Mouse (Mus musculus) heart, embryonic 15.5 days (tissue): ENCODE results near the gene Ncf1. TPM values are rescaled to one million over a fixed set of nuclear protein-coding genes. Genes with fewer than 3 reads are reported as not detected.

Experiments used
- ATAC-seq: fragments of 200-750 bp; cut with Nextera tagmentation; replicated peaks from 2 replicates; pipeline ENCODE4 v1.8.0; 2017; ENCODE audit warnings: low read depth, moderate TSS enrichment; ENCODE audit not compliant: insufficient number of reproducible peaks, insufficient read depth, low FRiP score
- H3K27ac ChIP-seq: fragments of 300-500 bp; sonication (generic); 2 replicates; pipeline ENCODE4 v1.5.1; 2015; ENCODE audit warnings: mild to moderate bottlenecking, inconsistent platforms
- H3K27me3 ChIP-seq: fragments of 300-500 bp; sonication (generic); 2 replicates; pipeline ENCODE4 v1.6.1; 2015; ENCODE audit warnings: inconsistent platforms
- H3K36me3 ChIP-seq: fragments of 300-500 bp; sonication (generic); 2 replicates; pipeline ENCODE4 v1.6.1; 2015; ENCODE audit warnings: mild to moderate bottlenecking, inconsistent platforms
- H3K4me1 ChIP-seq: fragments of 300-500 bp; sonication (generic); replicated peaks from 2 replicates; pipeline ENCODE4 v1.6.1; 2015; ENCODE audit warnings: inconsistent platforms
- H3K4me2 ChIP-seq: fragments of 300-500 bp; sonication (generic); 2 replicates; pipeline ENCODE4 v1.6.1; 2015; ENCODE audit warnings: inconsistent platforms, mild to moderate bottlenecking, moderate library complexity
- H3K4me3 ChIP-seq: fragments of 300-500 bp; sonication (generic); 2 replicates; pipeline ENCODE4 v1.5.1; 2015; ENCODE audit warnings: mild to moderate bottlenecking, inconsistent platforms
- H3K9ac ChIP-seq: fragments of 300-500 bp; sonication (generic); 2 replicates; pipeline ENCODE4 v1.6.1; 2015; ENCODE audit warnings: mild to moderate bottlenecking, inconsistent platforms
- H3K9me3 ChIP-seq: fragments of 300-500 bp; sonication (generic); replicated peaks from 2 replicates; pipeline ENCODE4 v1.6.1; 2016; ENCODE audit warnings: inconsistent platforms
- WGBS: fragments of 180-500 bp; shearing (Covaris S2); methylation state at CpG from one replicate; pipeline ENCODE4 v1.1.7; 2015; ENCODE audit warnings: mixed read lengths; 5-methylcytosine and 5-hydroxymethylcytosine counted together
- polyA plus RNA-seq: library from polyadenylated mRNA; unstranded; fragments of >200 nt; fragmentation: Nextera tagmentation; extraction: Ambion mirVana; gene quantifications from 2 replicates; pipeline ENCODE4 v1.2.1, GENCODE M21; 2015

Ncf1 gene
- polyA plus RNA-seq, 1 experiment from 2014 or later, result 3.1 TPM

DNA sequence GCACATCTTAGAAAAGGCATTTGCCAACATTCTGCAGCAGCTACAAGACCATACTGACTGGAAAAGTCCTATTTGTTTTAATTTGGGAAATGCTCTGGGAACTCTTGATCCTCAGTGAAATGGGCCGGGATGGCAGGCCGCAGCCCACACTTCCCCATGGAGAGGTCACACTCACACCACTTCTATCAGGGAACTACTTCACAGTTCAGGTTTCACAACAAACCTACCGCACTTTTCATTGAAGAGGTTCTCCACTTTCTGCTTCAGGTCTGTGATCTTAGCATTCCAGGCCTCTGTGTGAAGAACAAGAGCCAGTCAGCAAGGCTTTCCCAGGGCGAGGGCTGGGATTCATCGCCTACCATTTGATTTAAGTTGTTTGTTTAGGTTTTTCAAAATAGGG is 15.5 kb upstream of the Ncf1 start:
- Histone ChIP-seq H3K36me3 (peaks cover 100% of the 10 kb centered on the region), H3K27me3 (no peaks in the 10 kb centered on the region), H3K4me1 (no peaks in the 10 kb centered on the region), H3K4me2 (no peak overlapping the region), H3K9ac (no peak overlapping the region), H3K27ac (no peak overlapping the region), H3K9me3 (no peaks in the 10 kb centered on the region), H3K4me3 (no peak overlapping the region)
- 92% methylated on average over 5 of the region's 5 CpGs for WGBS
- ATAC-seq, result no peak

DNA sequence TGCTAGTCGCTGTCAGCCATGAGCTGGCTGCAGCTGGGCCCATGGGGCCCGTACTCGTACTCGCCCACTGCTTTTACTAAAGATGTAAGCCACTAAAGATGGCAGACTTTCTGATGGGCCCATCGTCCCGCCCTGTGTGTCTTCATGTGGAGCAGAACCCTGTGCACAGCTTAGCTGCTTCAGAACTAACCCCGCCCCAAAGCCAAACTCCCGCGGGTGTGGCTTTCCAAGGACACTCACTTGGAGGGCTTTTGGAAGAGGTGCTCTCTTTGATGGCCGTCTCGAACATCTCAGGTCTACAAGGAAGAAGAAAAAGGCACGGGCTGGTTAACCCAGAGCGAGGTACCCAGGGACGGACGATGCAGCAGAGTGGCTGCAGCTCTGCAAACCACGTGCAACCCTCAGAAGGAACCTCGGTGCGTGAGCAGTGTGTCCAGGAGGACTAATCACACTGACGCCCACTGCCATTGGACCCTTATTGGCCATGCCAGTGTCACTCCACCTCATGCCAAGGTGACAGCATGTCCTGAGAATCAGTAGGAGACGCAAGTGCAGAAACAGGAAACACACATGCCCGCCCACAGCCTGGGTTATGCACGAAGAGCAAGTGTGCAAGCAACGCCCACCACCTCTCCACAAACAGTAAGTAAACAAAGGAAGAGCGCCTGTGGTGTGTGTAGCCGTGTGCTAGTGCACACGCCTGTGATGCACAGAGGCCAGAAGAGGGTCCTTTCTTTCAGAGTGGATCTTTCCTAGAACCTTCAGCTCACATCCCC is 14.4 kb upstream of the Ncf1 start:
- Histone ChIP-seq H3K27ac (no peak overlapping the region), H3K27me3 (no peaks in the 10 kb centered on the region), H3K36me3 (peaks cover 100% of the 10 kb centered on the region), H3K4me3 (no peak overlapping the region), H3K4me2 (no peak overlapping the region), H3K9me3 (no peaks in the 10 kb centered on the region), H3K4me1 (no peaks in the 10 kb centered on the region), H3K9ac (no peak overlapping the region)
- 88% methylated on average over 26 of the region's 26 CpGs for WGBS
- ATAC-seq, result 0 out of 2 replicates have a peak, but pooled peaks have one; percentile 16

DNA sequence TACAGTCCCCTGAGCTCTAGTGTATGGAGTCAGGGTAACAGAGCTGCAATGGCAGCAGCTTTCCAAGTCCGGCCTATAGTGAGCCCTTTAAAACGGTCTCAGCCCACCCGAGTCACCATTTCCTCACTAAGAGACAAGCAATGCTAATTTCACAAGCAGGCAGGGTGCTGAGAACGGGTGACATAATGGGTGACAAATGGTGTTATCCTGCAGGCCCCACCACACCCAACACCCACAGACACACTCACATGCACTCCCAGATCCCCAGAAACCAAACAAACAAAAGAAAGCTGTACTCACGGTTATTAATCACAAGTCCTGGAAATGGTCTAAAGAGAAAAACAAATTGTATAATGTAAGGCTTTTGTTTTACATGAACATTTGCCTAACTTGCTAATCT is 12.4 kb upstream of the Ncf1 start:
- Histone ChIP-seq H3K27ac (no peak overlapping the region), H3K36me3 (peaks cover 100% of the 10 kb centered on the region), H3K4me2 (no peak overlapping the region), H3K9me3 (no peaks in the 10 kb centered on the region), H3K9ac (no peak overlapping the region), H3K27me3 (no peaks in the 10 kb centered on the region), H3K4me1 (no peaks in the 10 kb centered on the region), H3K4me3 (no peak overlapping the region)
- no peak for ATAC-seq
- WGBS, result 77% methylated on average over 5 of the region's 5 CpGs

DNA sequence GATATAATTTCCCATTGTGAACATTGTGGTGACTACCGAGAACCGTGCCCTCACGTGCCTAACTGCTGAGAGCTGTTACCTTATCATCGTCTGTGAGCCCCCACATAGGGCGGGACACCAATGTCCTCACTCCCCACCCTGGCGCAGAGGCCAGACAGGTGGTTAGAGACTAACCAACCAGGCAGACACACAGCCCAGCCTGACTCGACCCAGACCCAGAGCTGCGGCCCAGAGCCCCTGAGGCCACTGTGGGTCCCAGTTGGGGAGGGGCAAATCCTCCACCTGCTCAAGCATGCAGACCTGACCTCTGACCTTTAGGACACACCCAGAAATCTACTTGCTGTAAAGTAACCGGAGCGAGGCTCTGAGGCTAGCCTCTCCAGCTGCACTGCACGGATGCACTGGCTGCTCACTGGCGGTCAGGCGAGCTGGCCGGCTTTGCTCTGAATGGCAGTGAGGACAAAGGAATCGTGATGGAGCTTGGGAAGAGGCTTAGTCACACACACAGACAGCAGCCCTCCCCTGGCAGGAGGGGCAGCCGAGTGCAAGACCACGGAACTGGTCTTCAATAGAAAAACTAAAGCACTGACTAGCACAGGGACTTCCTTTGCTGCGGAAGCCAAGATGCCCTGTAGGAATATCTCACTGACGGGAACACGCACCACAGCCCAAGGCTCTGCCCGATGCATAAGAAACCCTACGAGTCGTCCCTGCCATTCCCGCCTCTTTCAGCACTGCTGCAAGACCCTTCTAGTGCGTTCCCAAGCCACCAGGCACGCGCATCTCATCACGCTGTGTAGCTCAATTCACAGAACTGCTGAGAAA is 8.7 kb upstream of the Ncf1 start:
- no peaks in the 10 kb centered on the region for H3K27me3 ChIP-seq
- no peak overlapping the region for H3K4me3 ChIP-seq
- H3K4me2 ChIP-seq, result no peak overlapping the region
- H3K4me1 ChIP-seq, result peaks cover 32% of the 10 kb centered on the region
- H3K9ac ChIP-seq, result no peak overlapping the region
- H3K36me3 ChIP-seq, result peaks cover 75% of the 10 kb centered on the region
- H3K27ac ChIP-seq, result no peak overlapping the region
- 90% methylated on average over 28 of the region's 28 CpGs for WGBS
- H3K9me3 ChIP-seq, result no peaks in the 10 kb centered on the region
- no peak for ATAC-seq

DNA sequence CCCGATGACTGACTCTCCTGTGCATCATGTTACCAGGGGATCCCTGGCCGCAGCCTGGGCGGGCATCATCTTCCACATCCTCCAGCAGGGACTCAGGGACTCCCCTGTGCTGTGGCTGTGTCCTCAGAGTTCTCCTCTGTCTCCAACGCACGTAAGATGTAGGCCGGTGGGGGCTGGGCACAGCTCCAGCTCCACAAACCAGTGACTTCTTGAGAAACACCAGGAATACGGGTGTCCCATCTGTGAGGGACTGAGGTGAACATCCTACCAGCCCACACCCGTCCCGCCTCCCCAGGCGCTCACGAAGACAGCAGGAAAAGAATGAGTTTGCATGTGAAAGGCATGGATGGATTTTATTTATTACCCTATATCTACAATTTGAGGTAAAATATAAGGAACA is 8.1 kb upstream of the Ncf1 start:
- no peak overlapping the region for H3K4me2 ChIP-seq
- ATAC-seq, result no peak
- H3K27ac ChIP-seq, result no peak overlapping the region
- WGBS, result 92% methylated on average over 11 of the region's 11 CpGs
- no peak overlapping the region for H3K9ac ChIP-seq
- H3K36me3 ChIP-seq, result peaks cover 69% of the 10 kb centered on the region
- H3K27me3 ChIP-seq, result no peaks in the 10 kb centered on the region
- no peak overlapping the region for H3K4me3 ChIP-seq
- H3K9me3 ChIP-seq, result no peaks in the 10 kb centered on the region
- peaks cover 38% of the 10 kb centered on the region for H3K4me1 ChIP-seq

DNA sequence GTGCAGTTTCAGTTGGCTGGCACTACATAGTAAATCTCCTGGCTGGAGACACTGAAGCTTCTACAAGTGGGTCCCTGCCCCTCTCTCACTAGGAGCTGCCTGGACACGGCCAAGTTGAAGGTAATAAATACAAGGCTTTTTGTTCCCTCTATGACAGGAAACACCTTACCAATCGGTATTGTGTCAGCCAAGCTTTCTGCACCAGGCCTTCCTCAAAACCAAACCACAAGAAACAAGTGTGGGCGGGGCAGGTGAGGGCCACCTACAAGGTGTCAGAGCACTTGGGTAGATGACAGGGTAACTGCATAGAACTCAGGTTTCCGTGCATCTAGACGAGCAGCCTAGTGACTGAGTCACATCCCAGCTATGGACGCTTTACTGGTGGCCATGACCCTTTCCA is 7.4 kb upstream of the Ncf1 start:
- H3K36me3 ChIP-seq, result peaks cover 62% of the 10 kb centered on the region
- 78% methylated on average over 6 of the region's 6 CpGs for WGBS

DNA sequence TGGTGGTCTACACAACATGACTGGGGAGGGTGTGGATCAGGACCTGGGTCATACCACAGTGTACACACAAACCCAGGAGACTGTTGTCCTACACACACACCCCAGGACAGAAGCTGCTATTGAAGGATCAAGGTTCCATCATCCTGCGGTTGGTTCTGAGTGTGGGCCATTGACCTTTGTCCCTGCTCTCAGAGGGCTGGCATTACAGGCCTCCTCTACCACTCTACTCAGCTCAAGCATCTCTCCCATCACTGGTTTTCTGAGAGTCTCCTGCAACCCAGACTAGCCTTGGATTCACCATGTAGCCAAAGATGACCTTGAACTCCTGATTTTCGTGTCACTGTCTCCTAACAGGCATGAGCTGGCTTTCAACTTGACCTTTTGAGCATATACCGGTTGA is 6.8 kb upstream of the Ncf1 start:
- Histone ChIP-seq H3K4me2 (no peak overlapping the region), H3K4me3 (no peak overlapping the region), H3K4me1 (peaks cover 47% of the 10 kb centered on the region), H3K36me3 (peaks cover 56% of the 10 kb centered on the region), H3K9ac (no peak overlapping the region), H3K27ac (peak overlapping the region; percentile 58; the same call in 1 of the 2 replicates), H3K9me3 (no peaks in the 10 kb centered on the region), H3K27me3 (no peaks in the 10 kb centered on the region)
- ATAC-seq, result no peak
- WGBS, result 76% methylated on average over 3 of the region's 3 CpGs

More for the DNA sequence above, 7.4 kb upstream of the Ncf1 start:
- H3K9ac ChIP-seq, result no peak overlapping the region
- no peak overlapping the region for H3K4me2 ChIP-seq
- no peak for ATAC-seq
- H3K4me1 ChIP-seq, result peaks cover 43% of the 10 kb centered on the region
- no peaks in the 10 kb centered on the region for H3K27me3 ChIP-seq
- H3K27ac ChIP-seq, result peak overlapping the region; percentile 3; the same call in 1 of the 2 replicates
- H3K4me3 ChIP-seq, result no peak overlapping the region
- H3K9me3 ChIP-seq, result no peaks in the 10 kb centered on the region

DNA sequence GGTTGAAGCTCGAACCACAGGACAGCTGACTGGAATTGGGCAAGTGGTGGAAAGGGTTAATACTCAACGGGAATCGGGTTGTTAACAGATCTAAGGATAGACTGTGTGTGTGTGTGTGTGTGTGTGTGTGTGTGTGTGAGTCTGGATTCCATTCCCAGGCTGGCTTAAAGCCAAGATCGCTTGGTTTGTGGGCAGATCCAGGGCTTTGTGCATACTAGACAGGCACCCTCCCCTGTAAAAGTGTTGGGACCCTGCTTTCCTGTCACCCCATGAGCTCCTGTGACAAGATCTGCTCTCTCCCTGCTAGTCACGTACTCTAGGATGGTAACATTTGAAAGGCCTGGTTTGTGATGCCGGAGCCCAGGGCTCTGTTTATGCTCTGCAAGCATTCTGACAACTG is 5.7 kb upstream of the Ncf1 start:
- 0 out of 2 replicates have a peak, but pooled peaks have one; percentile 8 for ATAC-seq
- 24% methylated on average over 6 of the region's 6 CpGs for WGBS

DNA sequence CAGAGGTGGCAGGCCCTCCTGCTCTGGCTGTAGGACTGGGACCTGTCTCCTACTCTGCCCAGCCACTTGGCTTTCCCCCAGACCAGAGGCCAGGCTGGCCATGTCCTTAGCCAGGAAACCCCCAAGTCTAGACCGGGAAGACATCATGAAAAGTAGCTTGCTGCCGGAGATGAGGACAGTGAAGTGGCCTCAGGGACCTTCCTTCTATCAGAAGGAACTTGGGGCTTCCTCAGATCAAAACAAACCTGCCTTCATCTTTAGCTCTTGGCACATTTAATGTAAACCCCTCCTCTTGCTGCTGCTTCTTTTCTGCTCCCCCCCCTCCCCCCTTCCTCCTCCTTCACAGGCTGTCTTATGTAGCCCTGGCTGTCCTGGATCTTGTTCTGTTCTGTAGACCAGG is 4.8 kb upstream of the Ncf1 start:
- peaks cover 36% of the 10 kb centered on the region for H3K36me3 ChIP-seq
- ATAC-seq, result no peak
- H3K27ac ChIP-seq, result peak overlapping the region; percentile 49
- H3K4me1 ChIP-seq, result peaks cover 47% of the 10 kb centered on the region
- no peak overlapping the region for H3K9ac ChIP-seq
- 39% methylated on average over 2 of the region's 2 CpGs for WGBS
- no peak overlapping the region for H3K4me3 ChIP-seq
- H3K4me2 ChIP-seq, result no peak overlapping the region
- H3K9me3 ChIP-seq, result no peaks in the 10 kb centered on the region
- H3K27me3 ChIP-seq, result no peaks in the 10 kb centered on the region

More for the DNA sequence above, 5.7 kb upstream of the Ncf1 start:
- H3K27me3 ChIP-seq, result no peaks in the 10 kb centered on the region
- H3K4me1 ChIP-seq, result peaks cover 47% of the 10 kb centered on the region
- no peaks in the 10 kb centered on the region for H3K9me3 ChIP-seq
- no peak overlapping the region for H3K9ac ChIP-seq
- no peak overlapping the region for H3K4me2 ChIP-seq
- H3K27ac ChIP-seq, result peak overlapping the region; percentile 58
- H3K4me3 ChIP-seq, result no peak overlapping the region
- H3K36me3 ChIP-seq, result peaks cover 45% of the 10 kb centered on the region

DNA sequence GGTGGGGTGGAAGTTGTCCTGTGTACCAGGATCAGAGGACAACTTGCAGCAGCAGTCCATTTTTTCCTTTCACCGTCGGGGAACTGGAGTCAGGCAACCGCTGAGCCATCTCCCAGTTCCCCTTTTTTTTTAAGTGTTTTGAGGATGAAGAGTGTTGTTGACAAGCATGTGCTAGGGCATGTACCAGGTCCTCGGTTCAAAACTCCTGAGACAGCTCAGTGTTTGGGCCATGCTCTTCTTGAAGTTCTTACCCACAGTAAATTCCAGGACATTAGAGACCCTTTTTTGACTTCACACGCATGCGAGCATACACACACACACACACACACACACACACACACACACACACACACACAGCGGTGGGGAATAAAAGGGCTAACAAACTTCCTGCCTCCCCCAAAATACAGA is 3.8 kb upstream of the Ncf1 start:
- H3K9me3 ChIP-seq, result no peaks in the 10 kb centered on the region
- H3K4me2 ChIP-seq, result no peak overlapping the region
- no peak for ATAC-seq
- peak overlapping the region; percentile 17; the same call in 1 of the 2 replicates for H3K27ac ChIP-seq
- no peak overlapping the region for H3K9ac ChIP-seq
- H3K4me1 ChIP-seq, result peaks cover 50% of the 10 kb centered on the region
- H3K4me3 ChIP-seq, result no peak overlapping the region
- 49% methylated on average over 7 of the region's 7 CpGs for WGBS
- H3K27me3 ChIP-seq, result no peaks in the 10 kb centered on the region
- H3K36me3 ChIP-seq, result peaks cover 26% of the 10 kb centered on the region

DNA sequence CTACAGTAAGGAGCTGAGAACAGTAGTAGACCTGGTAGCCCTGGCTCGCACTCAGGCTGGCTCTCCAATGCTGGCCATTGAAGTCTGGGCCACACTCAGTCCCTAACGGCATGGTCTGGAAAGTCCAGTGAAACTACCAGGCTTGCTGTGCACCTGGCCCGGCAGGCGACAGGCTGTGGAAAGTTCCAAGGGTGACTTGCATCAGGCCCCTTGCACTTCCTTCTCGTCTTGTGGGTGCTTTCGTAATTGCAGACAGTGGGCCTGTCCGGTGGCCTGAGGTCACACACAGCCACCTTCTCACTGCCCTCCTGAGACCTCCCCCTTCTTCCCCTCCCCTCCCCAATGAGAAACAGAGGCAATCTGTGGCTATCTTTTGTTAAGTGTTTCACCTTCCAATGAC is 3.1 kb upstream of the Ncf1 start:
- WGBS, result 24% methylated on average over 7 of the region's 7 CpGs
- ATAC-seq, result no peak; the same call in 1 of the 2 replicates

More for the DNA sequence above, 3.1 kb upstream of the Ncf1 start:
- Histone ChIP-seq H3K27ac (no peak overlapping the region), H3K9me3 (no peaks in the 10 kb centered on the region), H3K36me3 (peaks cover 20% of the 10 kb centered on the region), H3K4me2 (no peak overlapping the region), H3K27me3 (no peaks in the 10 kb centered on the region), H3K4me1 (peaks cover 56% of the 10 kb centered on the region), H3K9ac (no peak overlapping the region), H3K4me3 (no peak overlapping the region)
